Mouse (Mus musculus) thymus, adult 2 months (tissue): ENCODE measurements at regions not wholly inside any gene's neighbourhood (a gene's known extent, or its start where the extent isn't known, plus 50 kb on each side); places are given as distances from the start of the nearest gene placed in this dataset.

ENCODE experiments used
- CTCF ChIP-seq: fragments of 200-500 bp; IDR thresholded peaks from 2 replicates; pipeline ENCODE4 v1.5.1; 2012; ENCODE audit warnings: mild to moderate bottlenecking, control low read depth, low read length, moderate library complexity, borderline replicate concordance; ENCODE audit not compliant: control insufficient read depth, poor library complexity, insufficient read depth; ENCODE audit errors: extremely low read depth
- POLR2A ChIP-seq: fragments of 200-500 bp; IDR thresholded peaks from 2 replicates; pipeline ENCODE4 v1.6.1; 2012; ENCODE audit warnings: mild to moderate bottlenecking, low read length, control low read depth, moderate library complexity; ENCODE audit not compliant: control insufficient read depth, poor library complexity, insufficient read depth; ENCODE audit errors: extremely low read depth

- TF ChIP-seq CTCF (no peak), POLR2A (no peak)
Measured at GRCm38 (mm10) chr8:26304566-26304965, 185.2 kb downstream of the Gm45692 start.
